ENCODE assay signal across 15 mouse cellular contexts in the genomic region with DNA sequence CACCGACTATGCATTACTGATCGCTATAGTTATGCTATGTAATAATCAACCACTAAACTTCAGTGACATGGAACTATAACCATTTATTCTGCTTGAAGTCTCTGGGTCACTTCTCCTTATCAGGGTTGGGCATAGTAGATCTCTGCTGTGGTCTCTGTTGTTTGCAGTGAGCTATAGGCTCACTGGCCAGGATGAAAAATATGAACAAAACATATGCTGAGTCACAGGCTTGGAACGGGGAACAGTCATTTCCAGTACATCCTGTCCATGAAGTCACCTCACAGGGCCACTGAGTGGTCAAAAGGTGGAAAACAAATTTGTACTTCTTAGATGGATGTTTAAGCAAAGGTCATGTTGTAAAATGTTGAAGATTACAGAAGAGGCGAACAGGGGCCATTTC.
"Had no signal": no experiment of that assay in that cellular context is flagged by ENCODE, and none has a peak within 500 bp of the region (broad histone marks: within the 10 kb centered on the region; RNA-seq: fewer than 3 reads in every experiment).

No protein-coding gene starts in this region.

- H3K4me1 ChIP-seq: liver, embryonic 15.5 days; midbrain, embryonic 15.5 days; neural tube, embryonic 12.5 days had no signal

- H3K9ac ChIP-seq: limb, embryonic 13.5 days; liver, embryonic 15.5 days; midbrain, embryonic 15.5 days; neural tube, embryonic 12.5 days had no signal

- H3K36me3 ChIP-seq: limb, embryonic 13.5 days; liver, embryonic 15.5 days; midbrain, embryonic 15.5 days; neural tube, embryonic 12.5 days had no signal

- DNase-seq: kidney, adult 11 months; kidney, adult 9 months; kidney, postnatal 4 days; lung, postnatal 4 days; right cerebral cortex, postnatal 14 days; thymus, postnatal 4 days had no signal

- H3K27me3 ChIP-seq: limb, embryonic 13.5 days; liver, embryonic 15.5 days; megakaryocyte, embryonic 14.5 days; midbrain, embryonic 15.5 days; neural tube, embryonic 12.5 days had no signal

- H3K4me2 ChIP-seq: limb, embryonic 13.5 days; liver, embryonic 15.5 days; midbrain, embryonic 11.5 days; midbrain, embryonic 15.5 days; neural tube, embryonic 12.5 days had no signal

- H3K9me3 ChIP-seq: limb, embryonic 13.5 days; liver, embryonic 15.5 days; megakaryocyte, embryonic 14.5 days; midbrain, embryonic 15.5 days; neural tube, embryonic 12.5 days had no signal

- H3K27ac ChIP-seq: kidney, postnatal 0 days; layer of hippocampus, adult 2 months; limb, embryonic 13.5 days; liver, embryonic 15.5 days; midbrain, embryonic 15.5 days; neural tube, embryonic 12.5 days; stomach, postnatal 0 days had no signal

- H3K4me3 ChIP-seq: layer of hippocampus, adult 2 months; limb, embryonic 13.5 days; liver, embryonic 15.5 days; megakaryocyte, embryonic 14.5 days; midbrain, embryonic 15.5 days; neural tube, embryonic 12.5 days had no signal

- ATAC-seq: midbrain, embryonic 15.5 days had no signal
